Mouse (Mus musculus) c-Kit-positive CD71-negative TER-119-negative erythroid progenitor cells, embryonic 14.5 days (primary cell): ENCODE data around the gene Tcf20.

ENCODE experiments used
- DNase-seq: peaks from one replicate; pipeline ENCODE4 v3.0.0-alpha.2; 2013; ENCODE audit warnings: low read depth

The Tcf20 gene

GRCm38 (mm10) chr15:82987732-82988112 lies at the start of gene Tcf20:
Gene Tcf20 (minus strand): TSS chr15:82987872.
- DNase-seq: peak; percentile 82

DNA sequence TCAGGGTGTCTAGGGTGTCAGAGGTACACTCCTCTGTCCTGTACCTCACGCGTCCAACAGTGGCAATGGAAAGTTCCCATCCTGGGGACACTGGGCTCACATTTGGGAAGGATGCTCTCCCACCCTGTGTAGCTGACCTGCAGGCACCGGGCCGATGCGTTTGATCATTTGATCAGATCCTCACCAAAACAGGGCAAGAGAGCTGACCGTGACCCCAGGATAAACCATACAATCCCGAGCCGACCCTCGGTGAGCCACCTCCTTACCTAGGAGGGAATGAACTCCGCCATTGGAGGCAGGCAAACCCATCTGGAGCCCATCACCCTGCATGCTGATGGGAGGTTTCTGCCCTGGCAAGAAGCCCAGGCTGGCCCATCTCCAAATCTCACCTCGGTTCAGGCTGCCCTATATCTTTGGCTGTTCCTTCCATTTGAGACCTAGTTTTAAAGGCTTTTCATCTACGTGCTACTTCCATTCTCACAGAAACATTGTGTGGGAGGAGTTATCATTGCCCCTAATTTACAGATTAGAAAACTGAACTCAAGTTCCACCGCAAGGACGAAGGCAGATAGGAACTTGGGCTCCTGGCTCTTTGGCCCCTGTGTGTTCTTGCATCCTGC lies 49.3 kb upstream of the Tcf20 start:
- no peak for DNase-seq

DNA sequence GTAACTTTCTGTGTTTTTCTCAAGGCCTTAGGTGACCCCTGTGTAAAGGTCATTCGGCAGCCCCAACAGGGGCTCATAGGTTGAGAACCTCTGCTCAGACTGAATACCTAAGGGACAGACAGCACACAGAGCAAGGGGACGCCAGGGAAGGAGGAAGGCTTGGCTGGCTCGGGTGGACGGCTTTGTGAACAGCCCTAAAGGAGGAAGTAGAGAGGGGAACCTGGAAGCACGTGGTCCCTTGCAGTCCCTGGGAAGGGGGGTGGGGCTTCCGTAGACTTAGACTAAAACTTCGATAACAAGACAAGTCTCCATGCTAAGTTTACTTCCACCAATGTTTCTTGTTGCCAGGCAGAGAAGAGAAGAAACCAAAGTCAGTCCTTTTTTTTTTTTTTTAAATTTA lies 48.4 kb upstream of the Tcf20 start:
- DNase-seq: peak; percentile 41

DNA sequence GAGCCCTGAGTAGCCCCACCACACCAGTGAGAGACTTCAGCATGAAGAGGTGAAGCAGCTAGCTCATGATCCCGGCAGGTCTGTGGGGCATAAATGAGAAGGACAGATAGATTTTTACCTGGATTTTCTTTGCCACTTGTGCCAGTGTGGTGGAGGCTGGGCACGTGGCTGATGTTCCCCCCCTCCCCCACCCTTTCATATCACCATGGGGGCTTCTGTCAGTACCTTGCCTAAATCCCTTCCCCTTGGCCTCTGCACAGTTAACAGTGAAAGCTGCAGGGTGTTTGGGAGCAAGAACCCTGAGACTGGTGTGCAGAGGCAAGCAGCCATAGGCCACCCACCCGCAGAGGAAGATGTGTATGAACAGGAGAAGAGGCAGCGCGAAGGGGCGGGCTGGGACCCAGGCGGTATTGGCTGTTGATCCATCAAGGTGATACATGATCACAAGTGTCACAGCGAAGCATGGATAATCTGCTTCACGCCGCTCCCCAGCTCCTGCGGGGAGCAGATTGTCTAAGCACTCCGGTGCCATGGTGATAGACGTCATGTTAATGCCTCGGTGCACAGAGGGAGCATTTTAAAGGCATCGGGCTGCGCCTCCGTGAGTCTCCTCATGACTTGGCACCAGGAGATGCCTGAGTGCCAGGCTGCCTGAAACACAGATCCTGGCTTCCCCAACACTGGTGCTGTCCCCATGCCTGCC lies 46.8 kb upstream of the Tcf20 start:
- no peak for DNase-seq

GRCm38 (mm10) chr15:83032981-83033541 lies 45.4 kb upstream of the Tcf20 start, which contains the start of gene Nfam1:
Gene Nfam1 (minus strand): TSS chr15:83033306.
- DNase-seq: peak; percentile 56

GRCm38 (mm10) chr15:83030884-83031283 lies 43.2 kb upstream of the Tcf20 start:
- no peak for DNase-seq

DNA sequence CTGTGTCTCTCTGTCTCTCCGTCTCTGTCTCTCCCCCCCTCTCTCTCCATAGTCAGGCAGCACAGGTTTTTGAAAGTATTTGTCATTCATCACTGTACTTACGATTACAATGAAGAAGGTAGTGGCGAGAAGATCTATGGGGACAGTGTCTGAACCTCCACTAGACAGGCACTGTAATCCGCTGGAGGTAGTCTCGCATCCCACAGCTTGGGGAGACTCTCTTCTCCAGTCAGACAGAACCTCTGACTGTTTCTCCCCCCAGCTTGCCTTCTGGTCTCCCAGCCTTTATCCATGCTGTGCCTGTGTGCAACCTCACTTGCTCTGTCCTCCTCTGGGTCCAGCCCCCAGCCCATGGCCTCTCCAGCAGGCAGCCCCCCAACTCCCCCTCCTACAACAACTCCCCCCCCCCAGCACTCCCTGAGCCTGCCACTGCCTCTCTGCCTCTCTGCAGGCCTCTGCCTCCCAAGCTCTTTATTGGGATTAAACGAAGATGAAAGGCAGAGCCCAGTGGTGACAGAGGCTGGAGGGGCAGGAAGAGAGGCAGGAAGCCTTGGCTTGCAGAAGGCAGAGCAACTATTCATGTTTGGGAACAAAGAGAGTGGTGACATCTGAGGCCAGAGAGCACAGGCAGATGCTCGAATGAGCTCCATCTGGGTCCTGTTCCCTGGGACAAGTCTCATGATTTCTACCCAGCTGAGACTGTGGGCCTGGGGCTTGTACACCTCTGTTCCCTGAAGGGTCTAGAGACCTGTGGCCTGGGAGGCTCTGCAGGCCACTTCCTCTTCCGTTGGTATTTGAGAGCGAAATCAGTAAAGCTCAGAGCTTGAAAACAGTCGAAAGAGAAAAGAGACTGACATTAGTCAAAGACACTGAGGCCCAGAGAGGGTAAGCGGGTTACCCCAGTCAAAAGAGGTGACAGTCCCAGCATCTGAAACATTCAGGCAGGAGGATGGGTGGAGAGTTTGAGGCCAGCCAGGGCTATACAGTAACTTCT lies 42.4 kb upstream of the Tcf20 start:
- no peak for DNase-seq

DNA sequence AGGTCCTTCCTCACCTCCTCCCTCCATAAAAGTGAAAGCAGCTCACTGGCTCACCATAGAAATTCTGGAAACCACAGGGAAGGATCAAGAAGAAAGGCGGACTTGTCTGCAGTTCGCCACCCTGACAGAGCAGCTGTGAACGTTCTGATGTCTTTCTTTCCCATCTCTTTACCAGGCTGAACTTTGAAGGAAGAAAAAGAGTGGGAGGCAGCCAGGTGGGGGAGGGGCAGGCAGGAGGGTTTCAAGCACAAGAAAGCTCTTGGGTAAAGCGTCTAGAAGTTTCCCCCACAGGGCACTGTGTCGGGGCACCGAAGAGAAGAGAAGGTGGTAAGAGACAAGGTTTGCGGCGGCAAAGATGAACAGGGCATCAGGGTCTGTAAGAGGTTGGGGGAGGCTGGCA lies 38.5 kb upstream of the Tcf20 start:
- no peak for DNase-seq

- no peak for DNase-seq
These were observed 37.5 kb upstream of the Tcf20 start for GRCm38 (mm10) chr15:83025041-83025760.

- DNase-seq: no peak
These were observed 35.3 kb upstream of the Tcf20 start for GRCm38 (mm10) chr15:83022947-83023346.

DNA sequence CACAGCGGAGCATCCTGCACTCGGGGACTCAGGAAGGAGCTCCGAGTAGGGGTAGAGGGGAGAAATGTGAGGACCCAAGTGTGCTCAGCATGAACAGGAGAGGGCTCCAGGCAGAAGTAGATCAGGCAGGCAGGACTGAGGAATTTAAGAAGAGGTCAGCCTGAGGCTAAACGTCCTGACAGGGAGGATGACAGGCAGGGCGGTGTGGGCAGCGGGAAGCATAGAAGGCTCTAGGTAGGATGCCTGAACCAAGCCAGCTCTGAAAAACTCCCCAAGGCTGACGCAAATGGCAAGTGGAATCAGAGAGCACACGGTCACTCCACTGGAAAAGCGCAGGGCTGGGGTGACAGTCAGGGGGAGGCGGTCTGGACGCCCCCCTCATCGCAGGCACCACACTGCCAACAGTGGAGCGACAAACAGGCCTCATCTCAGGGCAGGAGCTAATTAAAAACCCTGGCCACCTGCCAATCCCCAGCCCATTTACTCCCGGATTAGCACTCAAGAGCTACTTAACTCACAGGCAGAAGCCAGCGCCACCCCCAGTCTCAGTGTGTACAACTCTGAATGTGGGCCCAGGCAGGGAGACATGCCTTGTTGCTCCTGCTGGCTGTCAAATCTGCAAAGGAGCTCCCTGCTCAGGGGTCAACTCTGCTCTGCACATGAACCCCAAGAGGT lies 23.5 kb upstream of the Tcf20 start:
- DNase-seq: no peak

- no peak for DNase-seq
These were observed 22.8 kb upstream of the Tcf20 start for GRCm38 (mm10) chr15:83010423-83010822.

- no peak for DNase-seq
These were observed 21.9 kb upstream of the Tcf20 start for GRCm38 (mm10) chr15:83009532-83009931.

- no peak for DNase-seq
These were observed 21.2 kb upstream of the Tcf20 start for GRCm38 (mm10) chr15:83008761-83009423.

DNA sequence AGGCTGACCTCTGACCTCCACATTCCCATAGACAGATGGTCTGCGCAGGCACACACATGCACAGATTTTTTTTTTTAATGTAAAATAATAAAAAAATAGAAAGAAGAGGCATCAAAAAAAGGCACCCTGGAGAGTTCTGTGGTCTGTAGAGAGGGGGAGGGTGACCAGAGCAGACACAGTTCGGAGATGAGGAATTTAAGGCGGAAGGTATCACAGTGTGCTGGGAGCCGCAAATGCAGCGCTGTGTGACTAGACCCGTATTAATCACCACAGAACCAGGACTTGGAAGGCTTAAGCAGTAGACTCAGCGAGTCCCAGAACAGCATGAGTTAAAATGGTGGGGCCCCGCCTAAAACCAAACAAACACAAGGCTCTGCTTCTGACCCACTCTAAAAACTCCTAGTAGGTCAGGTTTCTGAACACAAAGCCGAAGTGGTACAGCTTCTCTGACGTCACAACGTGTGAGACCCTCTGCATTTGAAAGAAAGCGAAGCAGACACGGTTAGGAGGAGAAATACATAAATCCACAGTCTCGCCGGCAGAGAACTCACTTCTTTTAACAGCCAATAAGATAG lies 19.8 kb upstream of the Tcf20 start:
- no peak for DNase-seq

DNA sequence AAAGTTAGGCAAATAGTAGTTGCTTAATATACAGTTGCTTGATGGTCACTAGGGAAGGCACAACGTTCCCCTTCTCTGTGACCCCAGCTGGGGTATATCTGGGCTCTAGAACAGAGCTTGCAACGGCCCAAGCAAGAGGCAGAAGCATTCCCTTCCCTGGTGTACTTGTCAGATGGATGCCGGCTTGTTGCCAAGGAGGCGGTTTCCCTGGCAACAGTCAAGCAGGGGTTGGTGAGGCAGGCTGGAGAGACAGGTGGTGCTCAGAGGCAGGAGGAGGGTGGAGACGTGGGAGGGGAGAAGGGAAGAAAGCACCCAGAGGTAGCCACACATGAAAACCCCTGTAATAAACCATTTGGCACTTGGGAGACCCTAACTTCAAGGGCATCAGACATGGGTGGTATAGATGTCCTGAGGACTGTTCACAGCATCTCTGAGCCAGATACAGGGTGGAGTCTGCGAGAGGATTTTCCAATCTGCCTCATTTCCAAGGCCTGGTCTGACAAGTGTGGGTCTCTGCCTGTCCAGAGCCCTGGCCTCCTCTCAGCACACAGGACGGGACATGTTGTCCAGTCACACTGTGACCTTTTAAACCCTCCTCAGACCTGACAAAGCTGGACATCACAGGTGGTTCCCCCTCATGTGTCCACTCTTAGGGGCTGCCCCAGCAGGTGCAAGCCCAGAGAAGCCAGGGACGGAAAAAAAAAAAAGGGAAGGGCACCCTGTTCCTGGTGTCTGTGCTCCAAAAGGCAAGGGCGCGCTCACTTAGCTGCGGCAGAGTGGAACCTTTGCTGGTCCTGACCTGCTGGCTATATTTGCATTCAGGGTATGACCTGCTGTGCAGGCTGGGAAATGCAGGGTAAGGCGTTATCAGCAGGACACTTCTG lies 15.2 kb upstream of the Tcf20 start:
- DNase-seq: no peak

DNA sequence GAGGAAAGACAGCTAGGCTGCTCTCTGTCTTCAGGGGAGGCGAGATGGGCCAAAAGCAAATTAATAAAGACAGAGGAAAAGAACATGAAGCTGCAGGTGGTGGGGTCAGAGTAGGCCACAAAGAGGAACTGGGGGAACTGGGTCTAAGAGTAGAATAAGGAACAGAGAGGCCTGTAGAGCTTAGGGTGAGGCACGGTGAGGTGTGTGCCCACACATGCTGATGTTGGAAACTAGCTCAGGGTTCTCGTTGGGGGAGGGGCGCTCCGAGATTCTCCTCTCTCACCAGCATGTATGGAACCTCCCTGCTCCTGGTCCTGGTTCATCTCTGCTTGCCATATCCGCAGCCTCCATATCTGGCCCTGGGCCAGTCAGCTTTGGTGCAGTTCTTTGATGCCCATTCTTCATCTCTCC lies 11.1 kb upstream of the Tcf20 start:
- no peak for DNase-seq

DNA sequence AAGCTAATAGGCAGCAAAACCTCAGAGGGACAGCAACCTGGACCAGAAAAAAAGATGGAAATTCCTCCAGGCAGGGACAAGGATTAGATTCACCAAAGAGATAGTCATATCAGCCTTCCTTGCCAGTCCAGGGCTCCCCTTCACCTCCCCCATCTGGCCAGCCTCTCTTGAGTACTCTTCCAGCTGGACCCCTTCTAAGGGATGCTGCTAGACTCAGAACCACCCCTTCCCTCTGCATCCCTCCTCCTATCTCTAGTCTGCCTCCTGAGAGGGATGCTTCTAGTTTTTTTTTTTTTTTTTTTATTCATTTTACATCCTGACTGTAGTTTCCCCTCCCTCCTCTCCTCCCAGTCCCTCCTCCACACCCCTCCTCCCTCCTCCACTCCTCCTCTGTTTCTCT lies 8.8 kb upstream of the Tcf20 start:
- DNase-seq: no peak

GRCm38 (mm10) chr15:82995239-82995638 lies 7.6 kb upstream of the Tcf20 start:
- no peak for DNase-seq
